Mouse (Mus musculus) kidney, adult 11 months (tissue): Measurements from ENCODE around the gene Sparc.

Experiments used
- DNase-seq: peaks from one replicate; pipeline ENCODE4 v3.0.0; 2022

The Sparc gene

DNA sequence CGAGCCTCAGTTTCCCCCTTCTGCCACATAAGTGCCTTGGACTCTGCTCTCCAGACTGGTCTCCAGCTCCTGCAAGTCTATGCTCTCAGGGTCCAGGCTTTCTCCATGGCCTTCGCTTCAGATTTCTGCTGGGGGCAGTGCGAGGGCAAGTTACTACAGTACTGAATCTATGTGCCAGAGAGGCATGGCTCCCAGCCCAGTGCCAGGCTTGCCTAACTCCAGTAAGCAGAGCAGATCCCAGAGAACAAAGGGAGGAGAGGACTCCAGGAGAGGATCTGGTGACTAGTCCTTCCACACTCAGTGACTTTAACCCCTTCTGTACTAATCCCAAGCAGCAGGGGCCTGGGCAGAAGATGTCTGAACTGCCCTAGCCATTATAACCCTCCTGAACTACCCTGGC is 58.3 kb downstream of the Sparc start:
- DNase-seq: no peak

DNA sequence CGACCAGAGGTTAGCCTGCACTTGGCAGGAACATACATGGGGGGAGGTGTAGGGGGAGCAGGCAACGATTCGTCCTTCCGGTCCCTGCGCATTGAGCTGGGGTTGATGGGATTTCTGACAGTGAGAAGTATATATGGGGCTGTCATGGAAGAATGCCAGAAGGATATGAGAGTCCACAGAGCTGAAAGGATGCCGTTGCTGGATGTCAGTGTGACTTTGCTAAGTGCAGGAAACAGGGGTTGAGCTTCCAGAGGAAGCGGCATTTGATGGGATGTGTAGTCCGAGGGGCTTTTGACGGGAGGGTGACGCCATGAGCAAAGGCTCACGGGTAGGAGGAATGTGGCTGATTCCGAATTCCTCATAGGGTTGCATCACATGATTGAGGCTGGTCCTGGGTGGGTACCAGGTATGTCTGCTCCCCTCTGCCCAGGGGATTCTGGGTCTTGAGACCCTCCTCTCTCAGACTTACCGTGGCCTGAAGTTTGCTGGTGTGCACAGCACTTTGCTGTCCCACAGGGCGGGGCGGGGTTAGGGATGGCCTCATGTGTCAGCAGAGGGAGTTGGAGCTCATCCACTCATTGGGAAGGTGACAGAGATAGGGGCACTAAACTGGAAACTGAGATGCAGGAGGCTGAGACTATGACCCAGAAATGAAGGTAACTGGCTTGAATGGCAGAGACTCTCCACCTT is 64.7 kb downstream of the Sparc start:
- no peak for DNase-seq

DNA sequence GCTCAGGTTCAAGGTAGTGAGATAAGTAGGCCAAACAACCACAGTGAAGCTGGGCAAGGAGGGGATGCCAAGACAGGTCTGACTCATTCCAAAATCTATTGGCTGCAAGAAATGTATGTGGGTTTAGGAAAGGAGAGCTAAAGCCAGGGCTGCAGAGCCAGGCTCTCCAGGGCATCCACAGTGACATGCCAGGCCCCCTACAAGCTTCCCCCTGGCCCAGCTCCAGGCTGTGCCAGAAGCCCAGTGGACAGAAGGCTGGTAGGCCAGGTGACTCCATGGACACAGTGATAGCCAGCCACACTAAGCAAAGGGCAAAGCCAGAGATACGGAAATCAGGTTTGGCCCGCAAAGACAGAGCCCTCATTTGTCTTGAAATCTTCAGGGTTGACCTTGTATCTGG is 66.1 kb downstream of the Sparc start:
- no peak for DNase-seq
